Mouse (Mus musculus): Measurements from ENCODE around the gene CK137956.

DNA sequence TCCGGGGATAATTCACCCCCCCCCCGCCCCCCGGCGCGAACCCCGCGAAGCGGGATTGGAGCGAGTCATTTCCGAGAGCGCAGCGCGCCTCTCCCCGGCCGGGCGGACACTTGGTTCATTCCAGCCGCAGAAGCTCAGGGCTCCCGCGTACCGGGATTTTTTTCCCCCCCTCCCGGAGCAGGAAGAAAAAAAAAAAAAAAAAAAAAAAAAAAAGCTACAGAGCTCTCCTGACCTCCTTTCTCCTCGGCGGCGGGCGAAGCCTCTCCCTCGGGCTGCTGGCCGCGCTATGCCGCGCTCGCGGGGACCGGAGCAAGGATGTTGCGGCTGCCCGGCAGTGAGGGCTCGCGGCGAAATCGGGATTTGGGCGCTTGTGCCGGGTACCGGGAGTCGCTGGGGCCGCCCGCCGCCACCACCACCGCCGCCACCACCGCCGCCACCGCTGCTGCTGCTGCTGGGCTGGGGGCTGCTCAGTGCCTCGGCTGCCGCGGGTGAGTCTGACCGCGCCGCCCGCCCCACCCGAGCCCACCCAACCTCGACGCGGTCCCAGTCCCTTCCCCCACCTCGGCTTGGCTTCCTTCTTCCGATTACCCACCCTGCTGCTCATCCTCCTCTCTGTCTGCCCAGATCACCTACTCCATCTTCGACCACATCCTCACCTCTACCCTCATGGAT is 17.2 kb upstream of the CK137956 start, which contains the start of gene Csmd2:
- no peak for TF ChIP-seq CTCF (IDR thresholded peaks at IDR 0.05)
- no peak for TF ChIP-seq EP300 (IDR thresholded peaks at IDR 0.05)

Data from lung, postnatal 0 days (tissue).